Mouse (Mus musculus): ENCODE results near the gene Isyna1.

- TF ChIP-seq CTCF (IDR thresholded peaks at IDR 0.05; ENCODE audit: insufficient read depth, low read depth, low read length): no peak
- TF ChIP-seq POLR2A (IDR thresholded peaks at IDR 0.05; ENCODE audit: insufficient read depth, low read depth, low read length): no peak
Observed at GRCm38 (mm10) chr8:70552836-70553235, 41.3 kb upstream of the Isyna1 start.

Data from olfactory bulb, adult 2 months (tissue).